Mouse (Mus musculus) forebrain, embryonic 16.5 days (tissue): ENCODE data around the gene Tmem9b. TPM values are rescaled to one million over a fixed set of nuclear protein-coding genes. Genes with fewer than 3 reads are reported as not detected.

ENCODE experiments used
- ATAC-seq: fragments of 200-750 bp; cut with Nextera tagmentation; 2 replicates; pipeline ENCODE4 v1.8.0; 2017; ENCODE audit warnings: mild to moderate bottlenecking, moderate library complexity
- H3K27ac ChIP-seq: fragments of 300-500 bp; sonication (generic); 2 replicates; pipeline ENCODE4 v1.5.1; 2014; ENCODE audit warnings: low read length, control low read depth
- H3K27me3 ChIP-seq: fragments of 300-500 bp; sonication (generic); replicated peaks from 2 replicates; pipeline ENCODE4 v1.6.1; 2014; ENCODE audit warnings: low read length; ENCODE audit not compliant: control insufficient read depth, insufficient read depth
- H3K36me3 ChIP-seq: fragments of 300-500 bp; sonication (generic); 2 replicates; pipeline ENCODE4 v1.6.1; 2014; ENCODE audit not compliant: control insufficient read depth, insufficient read depth
- H3K4me1 ChIP-seq: fragments of 300-500 bp; sonication (generic); replicated peaks from 2 replicates; pipeline ENCODE4 v1.6.1; 2014; ENCODE audit warnings: low read length; ENCODE audit not compliant: control insufficient read depth, insufficient read depth
- H3K4me2 ChIP-seq: fragments of 300-500 bp; sonication (generic); 2 replicates; pipeline ENCODE4 v1.6.1; 2014; ENCODE audit warnings: mild to moderate bottlenecking, low read length, control low read depth
- H3K4me3 ChIP-seq: fragments of 300-500 bp; sonication (generic); replicated peaks from 2 replicates; pipeline ENCODE4 v1.5.1; 2014; ENCODE audit warnings: mild to moderate bottlenecking, low read length, control low read depth
- H3K9ac ChIP-seq: fragments of 300-500 bp; sonication (generic); replicated peaks from 2 replicates; pipeline ENCODE4 v1.6.1; 2014; ENCODE audit warnings: low read depth, low read length, control low read depth
- H3K9me3 ChIP-seq: fragments of 300-500 bp; sonication (generic); 2 replicates; pipeline ENCODE4 v1.6.1; 2016; ENCODE audit warnings: low read length; ENCODE audit not compliant: control insufficient read depth
- WGBS: fragments of 180-500 bp; shearing (Covaris S2); extraction: QIAGEN DNeasy Blood & Tissue Kit; methylation state at CpG from one replicate; pipeline ENCODE4 v1.1.7; 2014; 5-methylcytosine and 5-hydroxymethylcytosine counted together
- polyA plus RNA-seq: library from polyadenylated mRNA; unstranded; fragments of >200 nt; fragmentation: Nextera tagmentation; extraction: Ambion mirVana; gene quantifications from 2 replicates; pipeline ENCODE4 v1.2.1, GENCODE M21; 2015

Tmem9b gene
- polyA plus RNA-seq, 1 experiment from 2014 or later, result 98.7 TPM

- Histone ChIP-seq H3K4me1 (peaks cover 8% of the 10 kb centered on the region; the same call in 1 of the 2 replicates), H3K36me3 (no peaks in the 10 kb centered on the region), H3K27ac (no peak overlapping the region), H3K4me3 (no peak overlapping the region), H3K9ac (no peak overlapping the region), H3K27me3 (no peaks in the 10 kb centered on the region), H3K9me3 (no peaks in the 10 kb centered on the region), H3K4me2 (no peak overlapping the region)
- ATAC-seq, result no peak
Observed at GRCm38 (mm10) chr7:109700213-109700612, 52.5 kb downstream of the Tmem9b start.

- WGBS, result 93% methylated on average over 10 of the region's 10 CpGs
- no peak overlapping the region for H3K4me3 ChIP-seq
- ATAC-seq, result no peak
Observed at GRCm38 (mm10) chr7:109695339-109695726, 57.3 kb downstream of the Tmem9b start.

GRCm38 (mm10) chr7:109694576-109695338 is 57.9 kb downstream of the Tmem9b start:
- H3K4me3 ChIP-seq, result no peak overlapping the region
- 79% methylated on average over 13 of the region's 13 CpGs for WGBS
- no peaks in the 10 kb centered on the region for H3K4me1 ChIP-seq
- H3K9ac ChIP-seq, result no peak overlapping the region
- no peaks in the 10 kb centered on the region for H3K36me3 ChIP-seq
- H3K27ac ChIP-seq, result no peak overlapping the region
- no peaks in the 10 kb centered on the region for H3K9me3 ChIP-seq
- ATAC-seq, result no peak
- no peak overlapping the region for H3K4me2 ChIP-seq
- H3K27me3 ChIP-seq, result no peaks in the 10 kb centered on the region

More at GRCm38 (mm10) chr7:109695339-109695726, 57.3 kb downstream of the Tmem9b start:
- no peaks in the 10 kb centered on the region for H3K9me3 ChIP-seq
- H3K27me3 ChIP-seq, result no peaks in the 10 kb centered on the region
- no peak overlapping the region for H3K4me2 ChIP-seq
- no peak overlapping the region for H3K9ac ChIP-seq
- no peaks in the 10 kb centered on the region for H3K36me3 ChIP-seq
- H3K4me1 ChIP-seq, result no peaks in the 10 kb centered on the region
- H3K27ac ChIP-seq, result no peak overlapping the region

GRCm38 (mm10) chr7:109690961-109691360 is 61.7 kb downstream of the Tmem9b start:
- ATAC-seq, result no peak
- Histone ChIP-seq H3K36me3 (no peaks in the 10 kb centered on the region), H3K4me2 (no peak overlapping the region), H3K27ac (no peak overlapping the region), H3K4me3 (no peak overlapping the region), H3K9me3 (no peaks in the 10 kb centered on the region), H3K9ac (no peak overlapping the region), H3K27me3 (no peaks in the 10 kb centered on the region), H3K4me1 (peaks cover 5% of the 10 kb centered on the region; the same call in 1 of the 2 replicates)
- WGBS, result 88% methylated on average over 5 of the region's 5 CpGs

- ATAC-seq, result no peak
- Histone ChIP-seq H3K27me3 (no peaks in the 10 kb centered on the region), H3K4me2 (no peak overlapping the region), H3K9me3 (no peaks in the 10 kb centered on the region), H3K27ac (no peak overlapping the region), H3K4me1 (peaks cover 5% of the 10 kb centered on the region; the same call in 1 of the 2 replicates), H3K9ac (no peak overlapping the region), H3K36me3 (no peaks in the 10 kb centered on the region), H3K4me3 (no peak overlapping the region)
- WGBS, result 88% methylated on average over 3 of the region's 3 CpGs
Observed at GRCm38 (mm10) chr7:109690101-109690500, 62.6 kb downstream of the Tmem9b start.

- ATAC-seq, result no peak
- no peaks in the 10 kb centered on the region for H3K27me3 ChIP-seq
- peaks cover 5% of the 10 kb centered on the region; the same call in 1 of the 2 replicates for H3K4me1 ChIP-seq
- H3K36me3 ChIP-seq, result no peaks in the 10 kb centered on the region
- H3K4me3 ChIP-seq, result no peak overlapping the region
- 8% methylated on average over 9 of the region's 9 CpGs for WGBS
- H3K27ac ChIP-seq, result no peak overlapping the region
- no peak overlapping the region for H3K9ac ChIP-seq
- H3K9me3 ChIP-seq, result no peaks in the 10 kb centered on the region
- H3K4me2 ChIP-seq, result no peak overlapping the region
Observed at GRCm38 (mm10) chr7:109686585-109687128, 66.0 kb downstream of the Tmem9b start.

Other genes starting within 250 kb of the Tmem9b start
- gene Trim66, start 244.7 kb downstream of the Tmem9b start, polyA plus RNA-seq, result 0.25 and 0.57 TPM in 2 replicates
- gene Rpl27a, start 233.7 kb downstream of the Tmem9b start, polyA plus RNA-seq, result 76.6 and 87.0 TPM in 2 replicates
- 10.9 and 14.4 TPM in 2 replicates for gene St5, start 49.3 kb downstream of the Tmem9b start, polyA plus RNA-seq
- gene Akip1, start 49.2 kb downstream of the Tmem9b start, polyA plus RNA-seq, result 13.0 and 19.4 TPM in 2 replicates
- 0.16 and 0.48 TPM in 2 replicates for gene BC051019, start 29.0 kb downstream of the Tmem9b start, polyA plus RNA-seq
- gene Ascl3, start 21.1 kb downstream of the Tmem9b start, polyA plus RNA-seq, result not detected in 2 replicates
- 6.1 and 7.9 TPM in 2 replicates for gene Nrip3, start 29.1 kb upstream of the Tmem9b start, polyA plus RNA-seq
- gene Scube2, start 112.8 kb upstream of the Tmem9b start, polyA plus RNA-seq, result 0.46 and 0.70 TPM in 2 replicates
- gene Dennd5a, start 207.6 kb upstream of the Tmem9b start, polyA plus RNA-seq, result 42.2 and 47.7 TPM in 2 replicates
- gene Tmem41b, start 234.1 kb upstream of the Tmem9b start, polyA plus RNA-seq, result 68.4 and 70.2 TPM in 2 replicates